Mouse (Mus musculus) hindbrain, postnatal 0 days (tissue): Measurements from ENCODE around the gene Tec. TPM values are rescaled to one million over a fixed set of nuclear protein-coding genes. Genes with fewer than 3 reads are reported as not detected.

Experiments used
- ATAC-seq: fragments of 200-750 bp; cut with Nextera tagmentation; 2 replicates; pipeline ENCODE4 v1.8.0; 2017; ENCODE audit warnings: mild to moderate bottlenecking, moderate TSS enrichment, moderate library complexity
- DNase-seq: peaks from one replicate; pipeline ENCODE4 v3.0.0-alpha.2; 2015; ENCODE audit warnings: low spot score
- H3K27ac ChIP-seq: fragments of 300-500 bp; sonication (generic); 2 replicates; pipeline ENCODE4 v1.5.1; 2014; ENCODE audit warnings: mild to moderate bottlenecking
- H3K27me3 ChIP-seq: fragments of 300-500 bp; sonication (generic); 2 replicates; pipeline ENCODE4 v1.6.1; 2014; ENCODE audit warnings: low read length, mixed read lengths; ENCODE audit not compliant: insufficient read depth
- H3K36me3 ChIP-seq: fragments of 300-500 bp; sonication (generic); 2 replicates; pipeline ENCODE4 v1.6.1; 2014; ENCODE audit warnings: low read length, mixed read lengths; ENCODE audit not compliant: insufficient read depth
- H3K4me1 ChIP-seq: fragments of 300-500 bp; sonication (generic); 2 replicates; pipeline ENCODE4 v1.6.1; 2014; ENCODE audit warnings: antibody characterized with exemption, low read length, mixed read lengths; ENCODE audit not compliant: insufficient read depth
- H3K4me2 ChIP-seq: fragments of 300-500 bp; sonication (generic); 2 replicates; pipeline ENCODE4 v1.6.1; 2014; ENCODE audit warnings: low read depth, mild to moderate bottlenecking, low read length, moderate library complexity, mixed read lengths
- H3K4me3 ChIP-seq: fragments of 300-500 bp; sonication (generic); 2 replicates; pipeline ENCODE4 v1.5.1; 2014; ENCODE audit warnings: low read length
- H3K9ac ChIP-seq: fragments of 300-500 bp; sonication (generic); replicated peaks from 2 replicates; pipeline ENCODE4 v1.6.1; 2014; ENCODE audit warnings: mild to moderate bottlenecking, low read length, moderate library complexity, mixed read lengths
- H3K9me3 ChIP-seq: fragments of 300-500 bp; sonication (generic); 2 replicates; pipeline ENCODE4 v1.6.1; 2016; ENCODE audit warnings: low read length, mixed read lengths
- CTCF ChIP-seq: IDR thresholded peaks from 2 replicates; pipeline ENCODE4 v1.5.1; 2016; ENCODE audit warnings: antibody characterized with exemption, control low read depth, low read depth
- WGBS: fragments of 180-500 bp; shearing (Covaris S2); extraction: QIAGEN DNeasy Blood & Tissue Kit; methylation state at CpG from one replicate; pipeline ENCODE4 v1.1.7; 2014; 5-methylcytosine and 5-hydroxymethylcytosine counted together
- polyA plus RNA-seq: library from polyadenylated mRNA; unstranded; fragments of >200 nt; fragmentation: Nextera tagmentation; extraction: Ambion mirVana; gene quantifications from 2 replicates; pipeline ENCODE4 v1.2.1, GENCODE M21; 2015
- total RNA-seq: library from RNA; depleted of rRNA; stranded (reverse); fragments of >200 nt; gene quantifications from 2 replicates; pipeline ENCODE4 v1.2.3, GENCODE M21; 2014

The Tec gene
- total and polyA plus RNA-seq, 2 experiments from 2014 or later, result 3.0 to 3.6 TPM

DNA sequence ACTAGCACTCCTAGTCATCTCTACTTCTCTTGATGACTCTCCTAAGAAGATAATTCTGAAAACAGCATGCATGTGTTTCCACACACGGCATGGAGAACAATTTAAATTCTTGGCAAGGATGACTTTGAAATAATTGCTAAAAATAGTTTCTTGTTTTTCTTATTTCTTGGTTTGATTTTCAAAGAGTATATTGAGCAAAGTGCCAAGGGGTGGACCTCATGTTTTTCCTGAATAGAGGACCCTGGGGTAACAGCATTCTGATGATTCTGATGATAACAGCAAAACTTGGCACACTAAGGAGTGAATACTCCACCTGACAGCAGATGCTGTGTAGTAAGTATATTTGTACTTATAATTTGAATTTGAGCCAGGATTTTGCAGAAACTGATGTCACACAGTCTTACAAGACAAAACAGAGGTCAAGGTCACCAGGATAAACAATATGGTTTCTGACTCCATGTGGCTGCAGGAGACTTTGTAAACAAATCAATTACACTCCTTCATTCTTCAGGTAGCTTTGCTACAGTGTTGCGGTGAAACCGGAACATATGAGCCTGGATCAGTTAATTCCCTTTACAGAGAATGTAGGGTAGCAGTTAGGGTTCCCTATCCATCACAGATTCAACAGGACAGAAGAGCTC, 34.7 kb upstream of the Tec start:
- Histone ChIP-seq H3K27ac (no peak overlapping the region), H3K4me2 (no peak overlapping the region), H3K4me3 (no peak overlapping the region), H3K36me3 (no peaks in the 10 kb centered on the region), H3K27me3 (no peaks in the 10 kb centered on the region), H3K9ac (no peak overlapping the region), H3K9me3 (no peaks in the 10 kb centered on the region), H3K4me1 (no peaks in the 10 kb centered on the region)
- 73% methylated on average over 3 of the region's 3 CpGs for WGBS
- no peak for ATAC-seq
- no peak for DNase-seq
- no peak for TF ChIP-seq CTCF

DNA sequence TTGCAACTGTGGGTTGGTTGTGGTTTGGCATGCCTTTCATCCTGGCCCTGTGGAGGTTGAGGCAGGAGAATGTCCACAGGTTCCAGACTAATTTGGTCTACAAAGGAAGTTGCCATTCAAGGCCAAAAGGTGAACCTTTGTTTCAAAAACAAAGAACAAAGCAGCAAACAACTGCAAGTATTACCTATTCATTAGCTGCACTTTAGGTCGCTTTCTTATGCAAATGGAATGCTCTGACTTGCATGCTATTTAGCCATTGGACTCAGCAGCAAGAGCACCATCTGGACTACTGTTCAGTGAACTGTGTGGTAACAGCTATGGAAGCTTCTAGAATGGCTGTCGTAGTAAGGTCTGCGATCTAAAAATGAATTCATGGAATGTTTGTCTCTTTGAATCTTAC, 34.0 kb upstream of the Tec start:
- Histone ChIP-seq H3K4me3 (no peak overlapping the region), H3K9me3 (no peaks in the 10 kb centered on the region), H3K4me1 (no peaks in the 10 kb centered on the region), H3K27me3 (no peaks in the 10 kb centered on the region), H3K4me2 (no peak overlapping the region), H3K9ac (no peak overlapping the region), H3K27ac (no peak overlapping the region), H3K36me3 (no peaks in the 10 kb centered on the region)
- TF ChIP-seq CTCF, result no peak
- ATAC-seq (no peak), DNase-seq (peak; percentile 16)
- WGBS, result 24% methylated on average over 3 of the region's 3 CpGs

DNA sequence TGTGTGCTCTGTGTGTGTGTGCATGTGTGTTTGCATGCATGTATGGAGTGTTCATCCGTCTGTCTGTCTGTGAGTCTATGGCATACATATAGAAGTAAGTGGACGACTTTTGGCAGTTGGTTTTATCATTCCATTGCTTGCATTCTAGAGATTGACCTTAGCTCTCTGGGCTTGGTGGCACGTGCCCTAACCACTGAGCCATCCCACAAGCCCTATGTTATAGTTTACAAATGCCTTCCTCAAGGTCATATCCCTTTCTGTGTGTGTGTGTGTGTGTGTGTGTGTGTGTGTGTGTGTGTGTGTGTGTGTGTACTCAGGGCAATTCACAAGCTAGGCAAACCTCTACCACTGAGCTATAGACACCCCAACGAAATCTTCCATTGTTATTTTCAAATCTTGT, 33.6 kb upstream of the Tec start:
- H3K4me2 ChIP-seq, result no peak overlapping the region
- H3K27ac ChIP-seq, result no peak overlapping the region
- no peaks in the 10 kb centered on the region for H3K27me3 ChIP-seq
- H3K4me3 ChIP-seq, result no peak overlapping the region
- H3K9ac ChIP-seq, result no peak overlapping the region
- ATAC-seq (no peak), DNase-seq (no peak)
- 86% methylated on average over 4 of the region's 4 CpGs for WGBS
- H3K36me3 ChIP-seq, result no peaks in the 10 kb centered on the region
- TF ChIP-seq CTCF, result no peak
- no peaks in the 10 kb centered on the region for H3K4me1 ChIP-seq
- H3K9me3 ChIP-seq, result no peaks in the 10 kb centered on the region

DNA sequence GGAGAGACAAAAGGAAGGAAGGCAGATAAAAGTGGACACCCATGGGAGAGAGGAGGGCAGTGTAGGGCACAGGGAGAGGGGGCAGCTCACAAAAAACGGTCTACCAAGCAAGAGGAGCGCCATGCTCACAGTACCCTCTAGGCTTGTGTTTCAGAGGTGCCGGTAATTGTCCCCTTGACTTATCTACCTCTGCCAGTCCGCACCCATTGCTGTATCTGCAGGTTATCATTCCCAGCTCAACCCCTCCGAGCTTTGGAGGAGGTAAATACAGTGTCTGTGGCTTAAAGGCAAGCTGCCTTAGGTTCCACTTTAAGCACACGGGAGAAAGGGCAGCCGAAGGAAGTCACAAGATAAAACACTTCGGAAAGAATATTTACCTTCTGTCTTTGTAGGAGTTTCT, 31.0 kb upstream of the Tec start:
- ATAC-seq (no peak), DNase-seq (no peak)
- H3K36me3 ChIP-seq, result no peaks in the 10 kb centered on the region
- no peak overlapping the region for H3K27ac ChIP-seq
- H3K9me3 ChIP-seq, result no peaks in the 10 kb centered on the region
- H3K9ac ChIP-seq, result no peak overlapping the region
- H3K4me3 ChIP-seq, result no peak overlapping the region
- TF ChIP-seq CTCF, result no peak
- H3K4me2 ChIP-seq, result no peak overlapping the region
- WGBS, result 92% methylated on average over 8 of the region's 8 CpGs
- no peaks in the 10 kb centered on the region for H3K27me3 ChIP-seq
- H3K4me1 ChIP-seq, result no peaks in the 10 kb centered on the region

DNA sequence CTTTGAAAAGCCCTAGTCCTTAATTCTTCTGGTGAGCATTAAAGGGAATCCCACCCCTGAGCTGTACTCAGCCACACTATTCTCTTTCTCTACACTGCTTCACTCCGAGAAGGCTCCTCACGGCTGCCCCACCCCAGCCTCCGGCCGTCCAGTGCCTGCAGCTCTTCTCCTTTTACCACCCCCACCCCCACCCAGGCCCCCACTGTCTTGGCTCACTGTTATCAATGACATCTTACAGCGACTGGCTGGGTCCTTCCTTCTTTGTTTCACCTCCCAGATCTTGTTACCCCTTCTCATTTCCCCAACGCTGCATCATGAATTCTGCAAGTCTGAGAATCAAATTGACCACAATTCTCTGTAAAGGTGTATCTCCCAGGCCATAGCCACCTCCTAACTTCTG, 29.7 kb upstream of the Tec start:
- no peaks in the 10 kb centered on the region for H3K4me1 ChIP-seq
- no peak for ATAC-seq
- no peaks in the 10 kb centered on the region for H3K9me3 ChIP-seq
- no peaks in the 10 kb centered on the region for H3K36me3 ChIP-seq
- no peaks in the 10 kb centered on the region for H3K27me3 ChIP-seq
- 56% methylated on average over 6 of the region's 6 CpGs for WGBS
- no peak overlapping the region for H3K4me3 ChIP-seq
- H3K4me2 ChIP-seq, result no peak overlapping the region
- H3K9ac ChIP-seq, result no peak overlapping the region
- H3K27ac ChIP-seq, result no peak overlapping the region
- no peak for TF ChIP-seq CTCF
- DNase-seq, result no peak

DNA sequence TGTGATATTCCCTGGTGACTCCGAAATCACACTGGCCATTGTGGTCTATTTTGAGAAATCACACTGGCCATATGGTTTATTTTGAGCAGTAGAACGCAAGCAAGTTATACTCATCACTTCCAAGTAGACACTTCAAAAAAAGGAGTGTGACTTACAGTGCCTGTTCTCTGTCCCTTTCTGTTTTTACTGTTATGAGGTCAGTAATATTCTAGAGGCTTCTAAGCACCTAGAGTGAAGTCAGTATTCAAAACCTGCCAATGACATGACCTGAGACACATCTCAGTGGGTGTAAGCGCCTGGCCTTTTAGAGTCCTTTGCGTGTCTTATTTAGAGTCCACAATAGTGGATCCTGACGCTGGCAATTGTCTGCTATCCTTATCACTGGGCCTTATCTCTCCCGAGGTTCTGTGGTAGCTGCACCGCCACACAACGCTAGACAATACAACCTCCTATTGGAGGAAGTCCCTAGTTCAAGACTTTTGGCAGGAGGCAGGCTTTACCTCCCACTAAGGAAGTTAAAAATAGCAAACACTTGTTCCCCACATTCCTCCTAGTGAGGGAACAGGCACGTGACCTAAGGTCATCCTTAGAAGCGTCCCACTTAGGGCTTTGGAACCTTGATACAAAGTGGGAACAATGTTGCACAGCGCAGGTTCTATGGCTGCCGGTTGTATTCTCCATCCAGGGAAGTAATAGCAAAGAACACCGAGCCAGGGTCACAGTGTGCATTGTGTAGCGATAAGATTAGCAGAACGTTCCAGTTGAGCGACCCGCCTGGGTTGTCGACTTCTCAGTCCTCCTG, 28.4 kb upstream of the Tec start:
- no peaks in the 10 kb centered on the region for H3K9me3 ChIP-seq
- no peak for DNase-seq
- no peaks in the 10 kb centered on the region for H3K36me3 ChIP-seq
- 72% methylated on average over 18 of the region's 18 CpGs for WGBS
- no peak overlapping the region for H3K4me3 ChIP-seq
- no peak overlapping the region for H3K27ac ChIP-seq
- no peak for TF ChIP-seq CTCF
- no peaks in the 10 kb centered on the region for H3K4me1 ChIP-seq
- H3K4me2 ChIP-seq, result no peak overlapping the region
- no peaks in the 10 kb centered on the region for H3K27me3 ChIP-seq
- no peak overlapping the region for H3K9ac ChIP-seq
- no peak for ATAC-seq

DNA sequence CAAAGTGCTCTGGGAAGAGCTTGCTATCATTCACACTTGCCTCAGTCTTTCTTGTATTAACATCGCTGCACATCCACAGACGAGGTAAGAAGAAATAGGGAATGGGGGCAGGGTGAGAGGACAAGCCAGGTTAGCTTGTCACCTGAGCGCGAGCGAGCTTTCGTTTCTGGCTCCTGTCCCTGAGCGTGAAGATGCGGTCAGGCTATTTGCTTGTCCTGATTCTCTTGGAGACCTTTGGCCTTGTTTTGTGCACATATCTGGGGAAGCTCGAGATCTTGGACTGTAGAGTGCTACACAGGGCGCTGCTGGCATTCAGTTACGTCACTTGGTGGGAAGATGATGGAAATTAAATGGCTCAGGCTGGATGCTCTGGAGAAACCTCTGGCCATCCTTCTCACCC, 27.0 kb upstream of the Tec start:
- ATAC-seq (no peak), DNase-seq (no peak)
- H3K4me3 ChIP-seq, result no peak overlapping the region
- no peaks in the 10 kb centered on the region for H3K27me3 ChIP-seq
- no peak overlapping the region for H3K27ac ChIP-seq
- no peaks in the 10 kb centered on the region for H3K9me3 ChIP-seq
- H3K9ac ChIP-seq, result no peak overlapping the region
- TF ChIP-seq CTCF, result no peak
- H3K4me2 ChIP-seq, result no peak overlapping the region
- H3K36me3 ChIP-seq, result no peaks in the 10 kb centered on the region
- H3K4me1 ChIP-seq, result no peaks in the 10 kb centered on the region
- WGBS, result 96% methylated on average over 11 of the region's 11 CpGs
